Mouse (Mus musculus) liver, embryonic 13.5 days (tissue): ENCODE results near the gene Irs1. TPM values are rescaled to one million over a fixed set of nuclear protein-coding genes. Genes with fewer than 3 reads are reported as not detected.
A peak's percentile ranks its signal among the peaks of the same experiment; 100 is the strongest.

Experiments
- ATAC-seq: fragments of 200-750 bp; cut with Nextera tagmentation; 2 replicates; pipeline ENCODE4 v1.8.0; 2017; ENCODE audit warnings: low read depth, mild to moderate bottlenecking, moderate number of reproducible peaks, moderate library complexity
- DNase-seq: peaks from one replicate; pipeline ENCODE4 v3.0.0; 2022
- H3K27ac ChIP-seq: fragments of 300-500 bp; sonication (generic); 2 replicates; pipeline ENCODE4 v1.5.1; 2015; ENCODE audit warnings: moderate library complexity, mild to moderate bottlenecking, inconsistent platforms
- H3K27me3 ChIP-seq: fragments of 300-500 bp; sonication (generic); 2 replicates; pipeline ENCODE4 v1.6.1; 2015; ENCODE audit warnings: mild to moderate bottlenecking, inconsistent platforms
- H3K36me3 ChIP-seq: fragments of 300-500 bp; sonication (generic); 2 replicates; pipeline ENCODE4 v1.6.1; 2015; ENCODE audit warnings: mild to moderate bottlenecking, inconsistent platforms
- H3K4me1 ChIP-seq: fragments of 300-500 bp; sonication (generic); replicated peaks from 2 replicates; pipeline ENCODE4 v1.6.1; 2015; ENCODE audit warnings: inconsistent platforms
- H3K4me2 ChIP-seq: fragments of 300-500 bp; sonication (generic); 2 replicates; pipeline ENCODE4 v1.6.1; 2015; ENCODE audit warnings: inconsistent platforms, mild to moderate bottlenecking, moderate library complexity
- H3K4me3 ChIP-seq: fragments of 300-500 bp; sonication (generic); replicated peaks from 2 replicates; pipeline ENCODE4 v1.5.1; 2015; ENCODE audit warnings: mild to moderate bottlenecking, inconsistent platforms
- H3K9ac ChIP-seq: fragments of 300-500 bp; sonication (generic); 2 replicates; pipeline ENCODE4 v1.6.1; 2015; ENCODE audit warnings: mild to moderate bottlenecking, inconsistent platforms
- H3K9me3 ChIP-seq: fragments of 300-500 bp; sonication (generic); replicated peaks from 2 replicates; pipeline ENCODE4 v1.6.1; 2016; ENCODE audit warnings: inconsistent platforms
- WGBS: fragments of 180-500 bp; shearing (Covaris S2); methylation state at CpG from one replicate; pipeline ENCODE4 v1.1.7; 2015; ENCODE audit not compliant: insufficient replicate concordance; 5-methylcytosine and 5-hydroxymethylcytosine counted together
- polyA plus RNA-seq: library from polyadenylated mRNA; unstranded; fragments of >200 nt; fragmentation: Nextera tagmentation; extraction: Ambion mirVana; gene quantifications from 2 replicates; pipeline ENCODE4 v1.2.1, GENCODE M21; 2015

The Irs1 gene
- polyA plus RNA-seq, 1 experiment from 2014 or later: 0.75 TPM

DNA sequence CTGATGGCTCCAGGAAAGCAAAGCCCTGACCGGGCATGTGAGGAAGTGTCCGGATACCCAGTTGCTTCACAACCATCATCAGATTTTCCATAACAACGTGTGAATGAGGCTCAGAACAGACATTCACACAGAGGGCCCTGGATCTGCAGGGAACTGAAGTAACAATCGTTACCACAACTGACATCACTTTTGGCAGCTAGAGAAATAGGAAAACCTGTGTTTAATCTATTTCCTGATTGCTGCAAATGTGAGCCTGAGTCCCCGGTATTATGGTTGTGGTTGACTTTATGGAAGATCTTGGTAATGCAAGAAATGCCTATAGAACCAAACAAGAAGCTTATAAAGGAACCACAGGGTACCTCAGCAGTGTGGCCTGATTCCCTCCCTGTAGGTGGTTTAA is 46.2 kb downstream of the Irs1 start:
- no peak overlapping the region for H3K4me2 ChIP-seq
- no peaks in the 10 kb centered on the region for H3K9me3 ChIP-seq
- no peaks in the 10 kb centered on the region for H3K27me3 ChIP-seq
- no peak overlapping the region for H3K4me3 ChIP-seq
- H3K4me1 ChIP-seq: 0 out of 2 replicates have a peak, but pooled peaks cover 2% of the 10 kb centered on the region
- DNase-seq (no peak), ATAC-seq (no peak)
- no peaks in the 10 kb centered on the region for H3K36me3 ChIP-seq
- 61% methylated on average over 5 of the region's 5 CpGs for WGBS
- no peak overlapping the region for H3K27ac ChIP-seq
- no peak overlapping the region for H3K9ac ChIP-seq

DNA sequence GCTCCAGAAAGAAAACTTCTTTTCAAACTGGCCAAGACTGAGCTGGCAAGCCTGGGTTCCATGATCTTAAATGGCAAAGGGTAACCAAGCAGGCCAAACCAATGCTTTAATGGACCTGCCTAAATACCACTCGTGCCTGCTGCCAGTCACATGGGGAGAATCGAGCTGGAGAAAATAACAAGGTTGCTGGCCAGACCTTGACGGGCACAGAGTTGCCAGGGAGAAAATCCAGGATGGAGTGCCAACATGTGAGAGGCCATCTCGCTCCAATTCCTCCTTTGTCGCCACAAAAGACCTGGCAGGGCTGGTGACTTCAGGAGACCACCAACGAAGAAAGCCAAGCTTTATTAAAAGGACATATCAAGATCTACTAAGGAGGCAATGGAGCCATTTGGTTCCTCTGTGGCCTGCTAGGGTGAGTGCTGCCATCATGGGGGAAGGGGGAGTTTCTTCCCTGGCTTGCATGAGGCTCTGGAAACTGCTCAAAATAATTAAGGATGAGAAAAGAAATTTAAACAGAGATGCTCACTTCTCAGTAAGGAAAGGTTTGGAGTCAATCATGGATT is 47.9 kb downstream of the Irs1 start:
- no peak overlapping the region for H3K27ac ChIP-seq
- H3K4me1 ChIP-seq: 0 out of 2 replicates have a peak, but pooled peaks cover 5% of the 10 kb centered on the region
- no peak for ATAC-seq
- no peaks in the 10 kb centered on the region for H3K36me3 ChIP-seq
- H3K4me3 ChIP-seq: no peak overlapping the region
- no peaks in the 10 kb centered on the region for H3K27me3 ChIP-seq
- DNase-seq: no peak
- H3K9ac ChIP-seq: no peak overlapping the region
- 57% methylated on average over 6 of the region's 6 CpGs for WGBS
- no peaks in the 10 kb centered on the region for H3K9me3 ChIP-seq
- H3K4me2 ChIP-seq: no peak overlapping the region

- Histone ChIP-seq H3K9ac (no peak overlapping the region), H3K4me1 (0 out of 2 replicates have a peak, but pooled peaks cover 5% of the 10 kb centered on the region), H3K27ac (no peak overlapping the region), H3K36me3 (0 out of 2 replicates have a peak, but pooled peaks cover 4% of the 10 kb centered on the region), H3K4me2 (no peak overlapping the region), H3K27me3 (no peaks in the 10 kb centered on the region), H3K4me3 (no peak overlapping the region), H3K9me3 (no peaks in the 10 kb centered on the region)
- DNase-seq (no peak), ATAC-seq (no peak)
- WGBS: 68% methylated on average over 3 of the region's 3 CpGs
Observed at GRCm38 (mm10) chr1:82239409-82240201, 51.6 kb downstream of the Irs1 start.

DNA sequence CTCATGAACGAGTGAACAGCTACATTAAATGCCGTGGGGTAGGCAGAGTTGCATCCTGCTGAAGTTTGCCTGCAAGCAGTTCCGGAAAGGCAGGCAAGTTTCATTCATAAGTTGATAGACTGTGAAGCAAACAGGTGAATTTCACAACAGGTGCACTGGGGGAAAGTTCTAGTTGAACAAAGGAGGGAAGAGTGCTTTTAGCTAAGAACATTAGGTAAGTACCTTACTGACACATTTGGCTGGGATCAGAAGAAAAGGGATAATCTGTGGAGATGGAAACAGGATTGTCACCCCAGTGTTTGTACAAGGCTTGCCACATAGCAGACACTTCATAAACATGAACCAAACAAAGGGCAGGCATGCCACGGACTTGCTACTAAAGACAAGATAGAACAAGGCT is 53.0 kb downstream of the Irs1 start:
- no peak for ATAC-seq
- no peaks in the 10 kb centered on the region for H3K27me3 ChIP-seq

DNA sequence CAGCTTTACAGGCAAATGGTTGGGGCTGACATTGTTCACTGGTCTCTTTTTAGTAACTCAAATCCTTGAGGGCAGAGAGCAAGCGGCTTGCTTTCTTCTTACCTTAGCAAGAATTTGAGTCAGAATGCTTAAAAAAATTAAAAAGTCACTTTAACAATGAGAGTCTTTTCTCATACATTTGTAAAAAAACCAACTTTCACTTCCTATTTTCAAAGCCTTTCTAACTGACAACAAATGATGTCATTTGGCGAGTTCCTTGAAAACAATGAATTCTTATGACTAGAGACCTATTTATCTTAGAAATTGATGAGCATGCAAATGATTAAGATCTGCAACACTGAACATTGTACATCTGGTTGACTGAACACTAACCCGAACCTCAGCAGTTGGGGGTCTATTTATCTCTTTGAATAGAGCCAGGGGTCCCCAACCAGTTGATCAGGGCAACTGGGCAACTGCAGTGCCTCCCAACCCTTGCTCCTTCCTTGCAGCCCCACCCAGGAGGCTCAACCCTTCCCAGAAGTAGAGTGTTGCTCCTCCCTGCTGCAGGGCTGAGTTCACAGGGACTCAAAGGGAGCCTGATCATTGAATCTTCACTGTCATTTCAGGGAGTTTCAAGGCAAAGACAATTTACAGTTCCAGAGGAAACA is 55.6 kb downstream of the Irs1 start:
- no peak overlapping the region for H3K9ac ChIP-seq
- no peaks in the 10 kb centered on the region for H3K9me3 ChIP-seq
- 0 out of 2 replicates have a peak overlapping the region, but pooled peaks have one; percentile 34 for H3K27ac ChIP-seq
- WGBS: 57% methylated on average over 3 of the region's 3 CpGs
- DNase-seq (no peak), ATAC-seq (no peak)
- H3K36me3 ChIP-seq: 0 out of 2 replicates have a peak, but pooled peaks cover 4% of the 10 kb centered on the region
- 0 out of 2 replicates have a peak, but pooled peaks cover 8% of the 10 kb centered on the region for H3K4me1 ChIP-seq
- no peak overlapping the region for H3K4me2 ChIP-seq
- no peaks in the 10 kb centered on the region for H3K27me3 ChIP-seq
- no peak overlapping the region for H3K4me3 ChIP-seq

More for the DNA sequence above, 53.0 kb downstream of the Irs1 start:
- Histone ChIP-seq H3K36me3 (0 out of 2 replicates have a peak, but pooled peaks cover 4% of the 10 kb centered on the region), H3K9ac (no peak overlapping the region), H3K4me3 (no peak overlapping the region), H3K9me3 (no peaks in the 10 kb centered on the region), H3K4me1 (0 out of 2 replicates have a peak, but pooled peaks cover 8% of the 10 kb centered on the region), H3K27ac (no peak overlapping the region), H3K4me2 (no peak overlapping the region)
- WGBS: 56% methylated on average over 4 of the region's 4 CpGs
- no peak for DNase-seq

DNA sequence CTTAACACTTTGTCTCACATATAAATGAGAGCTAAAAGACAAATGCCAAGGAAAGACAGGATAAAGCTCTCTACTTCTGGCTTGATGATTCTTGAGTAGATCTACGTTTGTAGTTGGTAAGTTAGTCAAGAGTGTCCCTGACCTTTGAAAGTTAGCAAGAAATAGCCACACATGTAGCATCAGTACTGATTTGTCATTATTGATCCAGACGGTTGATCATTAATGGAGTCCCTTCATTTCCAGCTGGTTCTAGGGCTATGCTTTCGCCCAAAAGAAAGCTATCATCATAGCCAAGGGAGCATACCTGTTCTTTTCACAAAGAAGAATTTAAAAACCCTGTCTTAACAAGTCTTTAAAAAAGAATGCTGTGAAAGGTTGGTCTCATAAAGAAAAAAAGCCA is 56.6 kb downstream of the Irs1 start:
- DNase-seq: no peak
- 41% methylated on average over 3 of the region's 3 CpGs for WGBS

GRCm38 (mm10) chr1:82232812-82233211 is 58.4 kb downstream of the Irs1 start, which contains the start of gene Gm9747:
Gene Gm9747, plus strand, starts transcription at chr1:82233112.
- Histone ChIP-seq H3K36me3 (0 out of 2 replicates have a peak, but pooled peaks cover 4% of the 10 kb centered on the region), H3K4me1 (0 out of 2 replicates have a peak, but pooled peaks cover 3% of the 10 kb centered on the region), H3K27me3 (no peaks in the 10 kb centered on the region), H3K4me2 (no peak within 1 kb of the TSS), H3K27ac (no peak within 1 kb of the TSS), H3K9me3 (no peaks in the 10 kb centered on the region), H3K9ac (no peak within 1 kb of the TSS), H3K4me3 (no peak within 1 kb of the TSS)
- WGBS: 65% methylated on average over 3 of the region's 3 CpGs
- ATAC-seq: no peak
- no peak for DNase-seq

More for the DNA sequence above, 56.6 kb downstream of the Irs1 start:
- H3K4me1 ChIP-seq: 0 out of 2 replicates have a peak, but pooled peaks cover 3% of the 10 kb centered on the region
- H3K4me2 ChIP-seq: no peak overlapping the region
- no peak overlapping the region for H3K9ac ChIP-seq
- 0 out of 2 replicates have a peak overlapping the region, but pooled peaks have one; percentile 5 for H3K27ac ChIP-seq
- H3K9me3 ChIP-seq: no peaks in the 10 kb centered on the region
- no peak; the same call in 1 of the 2 replicates for ATAC-seq
- H3K27me3 ChIP-seq: no peaks in the 10 kb centered on the region
- no peak overlapping the region for H3K4me3 ChIP-seq
- 0 out of 2 replicates have a peak, but pooled peaks cover 4% of the 10 kb centered on the region for H3K36me3 ChIP-seq

- Histone ChIP-seq H3K36me3 (no peaks in the 10 kb centered on the region), H3K4me1 (0 out of 2 replicates have a peak, but pooled peaks cover under 1% of the 10 kb centered on the region), H3K27me3 (no peaks in the 10 kb centered on the region), H3K9me3 (no peaks in the 10 kb centered on the region), H3K9ac (no peak overlapping the region), H3K27ac (no peak overlapping the region), H3K4me3 (no peak overlapping the region), H3K4me2 (no peak overlapping the region)
- no peak for DNase-seq
- ATAC-seq: no peak
Observed at GRCm38 (mm10) chr1:82228841-82229240, 62.4 kb downstream of the Irs1 start.

DNA sequence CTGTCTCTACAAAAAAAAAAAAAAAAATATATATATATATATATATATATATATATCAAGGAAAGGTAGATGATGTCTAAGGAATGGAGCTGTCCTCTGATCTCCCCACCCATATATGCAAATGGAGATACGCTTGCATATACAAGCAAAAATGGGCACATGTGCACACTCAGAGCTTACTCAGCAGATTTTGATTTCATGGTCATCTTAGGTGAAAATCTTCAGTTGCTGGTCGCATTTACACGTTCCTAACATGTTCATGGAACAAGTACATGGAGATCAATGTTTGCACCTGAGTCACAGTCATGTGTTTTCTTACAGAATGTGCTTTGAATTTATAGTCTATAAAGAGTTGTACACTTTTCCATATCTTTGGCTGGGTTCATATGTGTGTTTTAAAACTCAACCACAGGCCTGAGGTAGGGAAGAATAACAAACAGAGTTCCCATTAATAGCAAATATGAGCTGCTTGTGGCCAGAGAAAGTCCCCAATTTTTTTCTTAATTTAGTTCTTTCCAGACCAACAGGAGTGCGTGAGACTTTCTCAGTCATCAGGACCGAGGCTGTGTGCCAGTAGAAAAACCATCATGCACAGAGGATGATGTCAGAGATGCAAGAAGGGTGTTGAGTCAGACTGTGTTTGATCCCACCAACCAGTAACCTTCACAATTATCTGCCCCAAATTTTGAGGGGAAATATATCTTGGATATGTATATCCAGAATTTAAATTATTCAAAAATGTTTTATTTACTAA is 68.0 kb downstream of the Irs1 start:
- no peak for ATAC-seq
- no peaks in the 10 kb centered on the region for H3K27me3 ChIP-seq
- WGBS: 66% methylated on average over 5 of the region's 5 CpGs

GRCm38 (mm10) chr1:82221462-82221861 is 69.8 kb downstream of the Irs1 start:
- Histone ChIP-seq H3K4me3 (no peak overlapping the region), H3K36me3 (no peaks in the 10 kb centered on the region), H3K9ac (no peak overlapping the region), H3K4me2 (no peak overlapping the region), H3K4me1 (0 out of 2 replicates have a peak, but pooled peaks cover 4% of the 10 kb centered on the region), H3K9me3 (no peaks in the 10 kb centered on the region), H3K27me3 (no peaks in the 10 kb centered on the region), H3K27ac (no peak overlapping the region)
- ATAC-seq: no peak
- 55% methylated on average over 1 of the region's 1 CpGs for WGBS
- DNase-seq: no peak

More for the DNA sequence above, 68.0 kb downstream of the Irs1 start:
- Histone ChIP-seq H3K4me3 (no peak overlapping the region), H3K4me1 (0 out of 2 replicates have a peak, but pooled peaks cover 4% of the 10 kb centered on the region), H3K9me3 (no peaks in the 10 kb centered on the region), H3K36me3 (no peaks in the 10 kb centered on the region), H3K27ac (no peak overlapping the region), H3K4me2 (no peak overlapping the region), H3K9ac (no peak overlapping the region)
- DNase-seq: no peak
